Mouse (Mus musculus) forebrain, embryonic 11.5 days (tissue): ENCODE measurements around the gene Vwa5b2. TPM values are rescaled to one million over a fixed set of nuclear protein-coding genes. Genes with fewer than 3 reads are reported as not detected.

Experiments used
- ATAC-seq: fragments of 200-750 bp; cut with Nextera tagmentation; replicated peaks from 2 replicates; pipeline ENCODE4 v1.8.0; 2017; ENCODE audit warnings: moderate TSS enrichment; ENCODE audit not compliant: low FRiP score
- DNase-seq: peaks from one replicate; pipeline ENCODE4 v3.0.0-alpha.2; 2017; ENCODE audit warnings: low spot score
- H3K27ac ChIP-seq: fragments of 300-500 bp; sonication (generic); 2 replicates; pipeline ENCODE4 v1.5.1; 2014; ENCODE audit warnings: low read depth, low read length
- H3K27me3 ChIP-seq: fragments of 300-500 bp; sonication (generic); 2 replicates; pipeline ENCODE4 v1.6.1; 2014; ENCODE audit warnings: mild to moderate bottlenecking, low read length, mixed read lengths; ENCODE audit not compliant: control insufficient read depth, insufficient read depth
- H3K36me3 ChIP-seq: fragments of 300-500 bp; sonication (generic); 2 replicates; pipeline ENCODE4 v1.6.1; 2014; ENCODE audit warnings: mild to moderate bottlenecking, low read length, moderate library complexity, mixed read lengths; ENCODE audit not compliant: control insufficient read depth, insufficient read depth
- H3K4me1 ChIP-seq: fragments of 300-500 bp; sonication (generic); replicated peaks from 2 replicates; pipeline ENCODE4 v1.6.1; 2014; ENCODE audit warnings: low read length, mixed read lengths; ENCODE audit not compliant: control insufficient read depth, insufficient read depth
- H3K4me2 ChIP-seq: fragments of 300-500 bp; sonication (generic); 2 replicates; pipeline ENCODE4 v1.6.1; 2014; ENCODE audit warnings: low read depth, mild to moderate bottlenecking, low read length, moderate library complexity, mixed read lengths; ENCODE audit not compliant: severe bottlenecking
- H3K4me3 ChIP-seq: fragments of 300-500 bp; sonication (generic); 2 replicates; pipeline ENCODE4 v1.5.1; 2014; ENCODE audit warnings: low read depth, low read length
- H3K9ac ChIP-seq: fragments of 300-500 bp; sonication (generic); 2 replicates; pipeline ENCODE4 v1.6.1; 2014; ENCODE audit warnings: low read length
- H3K9me3 ChIP-seq: fragments of 300-500 bp; sonication (generic); 2 replicates; pipeline ENCODE4 v1.6.1; 2016; ENCODE audit warnings: low read length, mixed read lengths; ENCODE audit not compliant: control insufficient read depth
- WGBS: fragments of 180-500 bp; shearing (Covaris S2); extraction: QIAGEN DNeasy Blood & Tissue Kit; methylation state at CpG from one replicate; pipeline ENCODE4 v1.1.7; 2014; 5-methylcytosine and 5-hydroxymethylcytosine counted together
- polyA plus RNA-seq: library from polyadenylated mRNA; unstranded; fragments of >200 nt; fragmentation: Nextera tagmentation; extraction: Ambion mirVana; gene quantifications from 2 replicates; pipeline ENCODE4 v1.2.1, GENCODE M21; 2014

The Vwa5b2 gene
- 0.80 and 1.4 TPM in 2 replicates for polyA plus RNA-seq

DNA sequence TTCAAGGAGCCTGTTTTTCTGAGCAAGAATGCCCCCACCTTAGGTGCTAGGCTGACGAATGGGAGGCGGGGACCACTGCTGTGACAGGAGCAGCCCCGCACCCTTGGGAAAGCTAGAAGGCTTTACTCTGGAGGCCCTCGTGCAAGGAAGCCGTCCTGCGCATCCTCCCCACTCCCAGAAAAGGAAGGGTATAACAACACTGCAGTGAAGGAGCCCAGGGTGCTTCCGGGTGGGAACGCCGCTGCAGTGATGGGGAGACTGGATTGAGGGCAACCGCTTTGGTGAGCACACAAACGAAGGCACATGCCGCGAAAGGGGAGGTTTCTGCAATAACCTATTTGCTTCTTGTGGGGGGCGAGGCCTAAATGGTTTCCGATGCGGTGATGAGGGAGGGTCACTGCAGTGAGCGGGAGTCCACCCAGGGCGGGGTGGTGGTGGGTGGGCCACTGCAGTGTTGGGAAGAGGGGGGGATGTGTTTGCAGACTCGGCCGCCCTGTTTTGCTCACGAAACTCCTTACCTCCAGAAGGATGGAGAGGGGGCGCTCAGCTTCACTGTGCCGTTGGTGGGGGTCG, at the start of gene Vwa5b2:
Gene Vwa5b2, plus strand, starts transcription at position 106 of the 573 bp plus-strand sequence.
- Histone ChIP-seq H3K4me2 (peak within 1 kb of the TSS; percentile 77), H3K9ac (peak within 1 kb of the TSS; percentile 48), H3K27me3 (peaks cover 42% of the 10 kb centered on the region), H3K27ac (no peak within 1 kb of the TSS), H3K4me1 (peaks cover 16% of the 10 kb centered on the region; the same call in 1 of the 2 replicates), H3K36me3 (no peaks in the 10 kb centered on the region), H3K9me3 (no peaks in the 10 kb centered on the region), H3K4me3 (peak within 1 kb of the TSS; percentile 46)
- DNase-seq (no peak), ATAC-seq (peak; percentile 63)
- WGBS, result under 1% methylated on average over 23 of the region's 24 CpGs

DNA sequence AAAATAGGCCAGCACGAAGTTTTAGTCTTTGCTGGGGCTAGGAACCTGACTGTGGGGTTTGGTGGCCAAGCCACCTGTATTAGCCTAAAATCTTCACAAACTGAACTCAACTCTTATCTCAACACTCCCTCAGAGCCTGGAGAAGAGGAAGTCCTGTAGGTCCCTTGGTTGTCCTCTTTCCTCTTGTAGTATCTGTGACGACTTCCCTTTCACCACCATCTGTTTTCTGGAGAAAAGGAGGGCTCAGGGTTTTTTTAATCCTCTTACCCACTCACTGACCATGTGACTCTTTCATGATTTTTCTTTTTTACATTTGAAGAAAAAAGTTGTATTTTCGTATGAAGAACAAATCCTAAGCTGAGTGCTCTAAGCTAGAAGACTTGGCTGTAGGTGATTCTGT, 49.6 kb upstream of the Vwa5b2 start:
- Histone ChIP-seq H3K4me2 (no peak overlapping the region), H3K9ac (no peak overlapping the region), H3K4me3 (no peak overlapping the region), H3K4me1 (peaks cover 19% of the 10 kb centered on the region; the same call in 1 of the 2 replicates), H3K9me3 (no peaks in the 10 kb centered on the region), H3K27me3 (no peaks in the 10 kb centered on the region), H3K36me3 (peaks cover 9% of the 10 kb centered on the region; the same call in 1 of the 2 replicates), H3K27ac (no peak overlapping the region)
- ATAC-seq, result no peak
- 79% methylated on average over 3 of the region's 3 CpGs for WGBS
- DNase-seq, result no peak

DNA sequence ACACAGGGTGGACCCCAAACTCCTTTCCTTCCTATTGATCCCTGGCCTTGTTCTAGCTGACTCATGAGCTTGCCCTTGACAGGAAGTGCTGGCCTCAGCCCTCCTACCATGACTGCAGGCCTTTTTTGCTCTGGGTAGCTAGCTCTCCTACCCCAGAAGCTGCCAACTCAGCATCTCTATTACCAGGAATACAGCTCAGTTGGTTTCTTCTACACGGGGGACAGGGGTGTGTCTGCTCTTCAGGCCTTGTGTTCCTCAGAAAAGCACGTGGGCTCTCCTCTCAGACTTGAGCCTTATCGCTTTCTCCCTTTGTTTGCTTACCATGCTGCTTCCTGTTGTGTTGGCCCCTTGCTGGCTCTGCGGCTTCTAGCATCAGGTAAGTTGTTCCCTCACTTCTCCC, 48.8 kb upstream of the Vwa5b2 start:
- Histone ChIP-seq H3K4me3 (no peak overlapping the region), H3K4me1 (peaks cover 19% of the 10 kb centered on the region; the same call in 1 of the 2 replicates), H3K4me2 (no peak overlapping the region), H3K36me3 (peaks cover 9% of the 10 kb centered on the region; the same call in 1 of the 2 replicates), H3K9ac (no peak overlapping the region), H3K27me3 (no peaks in the 10 kb centered on the region), H3K27ac (no peak overlapping the region), H3K9me3 (no peaks in the 10 kb centered on the region)
- ATAC-seq (no peak), DNase-seq (no peak)
- WGBS, result 94% methylated on average over 4 of the region's 4 CpGs

DNA sequence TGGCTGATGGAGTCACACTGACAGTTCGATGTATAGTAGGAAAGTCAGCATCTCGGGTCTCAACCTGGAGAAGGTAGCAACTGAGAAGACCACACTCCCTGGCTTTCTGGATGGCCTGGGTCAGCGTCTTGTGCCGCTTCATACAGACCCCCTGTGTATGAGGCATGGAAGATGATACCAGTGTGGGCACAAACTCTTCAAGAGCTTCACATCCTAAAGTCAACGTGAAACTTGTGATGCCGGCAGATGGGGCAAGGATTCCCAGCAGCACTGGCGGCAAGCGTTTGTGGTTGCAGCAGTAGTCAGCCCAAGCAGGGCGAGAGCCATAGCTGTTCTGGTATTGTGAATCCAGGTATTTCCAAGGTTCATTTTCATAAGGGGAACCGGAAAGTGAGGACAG, 43.6 kb upstream of the Vwa5b2 start:
- WGBS, result 93% methylated on average over 10 of the region's 10 CpGs
- Histone ChIP-seq H3K27me3 (no peaks in the 10 kb centered on the region), H3K4me3 (no peak overlapping the region), H3K36me3 (peaks cover 9% of the 10 kb centered on the region; the same call in 1 of the 2 replicates), H3K27ac (no peak overlapping the region), H3K9me3 (no peaks in the 10 kb centered on the region), H3K9ac (no peak overlapping the region), H3K4me2 (no peak overlapping the region), H3K4me1 (peaks cover 7% of the 10 kb centered on the region; the same call in 1 of the 2 replicates)
- DNase-seq (no peak), ATAC-seq (no peak)

DNA sequence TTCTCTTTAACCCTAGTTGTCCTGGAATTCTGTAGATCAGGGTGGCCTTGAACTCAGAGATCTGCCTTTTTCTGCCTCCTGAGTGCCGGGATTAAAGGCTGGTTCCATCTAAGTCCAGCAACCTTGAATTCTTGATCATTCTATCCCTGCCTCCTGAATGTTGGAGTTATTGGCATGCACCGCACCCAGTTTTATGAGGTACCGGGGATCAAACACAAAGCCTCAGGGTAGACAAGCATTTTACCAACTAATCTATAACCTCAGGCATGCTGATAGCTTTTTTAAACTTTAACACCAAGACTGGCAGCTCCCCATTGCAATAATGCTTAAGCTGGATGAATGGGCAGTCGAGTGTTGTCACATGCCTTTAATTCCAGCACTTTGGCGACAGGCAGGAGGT, 41.8 kb upstream of the Vwa5b2 start:
- DNase-seq (no peak), ATAC-seq (no peak)
- no peak overlapping the region for H3K27ac ChIP-seq
- peaks cover 7% of the 10 kb centered on the region; the same call in 1 of the 2 replicates for H3K4me1 ChIP-seq
- H3K4me2 ChIP-seq, result peak overlapping the region; percentile 67
- H3K4me3 ChIP-seq, result peak overlapping the region; percentile 63
- 64% methylated on average over 5 of the region's 5 CpGs for WGBS
- H3K9ac ChIP-seq, result peak overlapping the region; percentile 59
- no peaks in the 10 kb centered on the region for H3K27me3 ChIP-seq
- no peaks in the 10 kb centered on the region for H3K9me3 ChIP-seq
- peaks cover 6% of the 10 kb centered on the region for H3K36me3 ChIP-seq

DNA sequence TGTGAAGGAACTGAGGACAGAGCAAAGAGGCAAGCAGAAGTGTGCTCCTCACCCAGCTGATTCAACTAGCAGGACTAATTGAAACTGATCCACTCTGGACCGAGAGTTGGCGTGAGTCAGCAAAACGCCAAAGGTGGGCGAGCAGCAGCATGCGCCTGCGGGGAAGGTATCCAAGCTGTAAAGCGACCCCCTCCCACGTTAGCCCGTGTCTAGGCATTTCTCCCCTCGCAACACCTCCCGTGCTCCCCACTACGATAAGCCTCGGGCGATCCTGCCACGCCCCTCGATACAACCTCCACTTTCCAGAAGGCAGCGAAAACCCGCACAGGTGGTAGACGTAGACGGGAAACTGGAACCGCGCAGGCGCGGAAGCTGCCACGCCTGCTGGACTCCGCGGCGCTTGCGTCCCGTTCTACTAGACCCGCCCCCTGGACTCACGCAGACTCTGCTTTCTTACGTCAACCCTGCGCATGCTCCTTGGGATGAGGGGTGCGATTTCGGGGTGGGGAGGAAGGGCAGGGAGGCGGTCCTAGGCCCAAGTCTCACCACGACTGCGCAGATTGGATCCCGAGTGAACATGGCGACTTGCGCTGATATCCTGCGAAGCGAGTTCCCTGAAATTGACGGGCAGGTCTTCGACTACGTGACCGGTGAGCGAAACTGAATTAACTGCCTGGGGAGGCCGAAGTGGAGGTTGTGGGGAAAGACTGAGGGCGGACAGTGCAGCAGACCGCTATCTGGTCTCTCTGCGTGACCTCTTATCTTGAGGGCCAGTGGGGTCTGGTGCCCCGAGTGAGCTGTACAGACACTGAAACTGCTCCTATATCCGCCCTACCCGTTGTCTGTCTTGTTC, 40.9 kb upstream of the Vwa5b2 start, which contains the start of gene Abcf3:
Gene Abcf3, plus strand, starts transcription at position 482 of the 853 bp plus-strand sequence.
- DNase-seq (peak; percentile 98), ATAC-seq (peak; percentile 99)
- H3K36me3 ChIP-seq, result peaks cover 6% of the 10 kb centered on the region
- H3K9ac ChIP-seq, result peak within 1 kb of the TSS; percentile 70
- no peak within 1 kb of the TSS for H3K27ac ChIP-seq
- peak within 1 kb of the TSS; percentile 76 for H3K4me2 ChIP-seq
- peaks cover 7% of the 10 kb centered on the region; the same call in 1 of the 2 replicates for H3K4me1 ChIP-seq
- H3K27me3 ChIP-seq, result no peaks in the 10 kb centered on the region
- under 1% methylated on average over 56 of the region's 56 CpGs for WGBS
- peak within 1 kb of the TSS; percentile 63 for H3K4me3 ChIP-seq
- H3K9me3 ChIP-seq, result no peaks in the 10 kb centered on the region

DNA sequence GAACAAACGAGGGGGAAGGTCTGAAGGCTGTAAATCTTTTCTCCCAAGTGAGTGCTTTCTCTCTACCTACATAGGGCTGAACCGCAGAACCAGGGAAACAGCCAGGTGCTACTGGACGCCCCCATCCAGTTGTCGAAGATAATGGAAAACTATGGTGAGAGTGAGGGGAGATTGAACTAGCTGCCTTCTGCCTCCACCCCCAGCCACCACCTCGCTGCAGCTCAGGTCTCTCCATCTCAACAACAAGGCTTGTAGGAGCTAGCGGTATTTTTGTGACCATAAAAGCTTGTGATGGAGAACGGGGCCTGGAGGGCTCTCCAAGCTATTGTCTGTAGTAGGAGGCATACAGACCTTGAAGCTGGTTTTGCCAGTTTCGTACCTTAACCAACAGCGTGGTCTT, 40.1 kb upstream of the Vwa5b2 start:
- peaks cover 6% of the 10 kb centered on the region for H3K36me3 ChIP-seq
- WGBS, result 53% methylated on average over 9 of the region's 9 CpGs
- peak overlapping the region; percentile 70 for H3K9ac ChIP-seq
- ATAC-seq, result no peak
- H3K4me3 ChIP-seq, result peak overlapping the region; percentile 63
- peak overlapping the region; percentile 76 for H3K4me2 ChIP-seq
- no peaks in the 10 kb centered on the region for H3K27me3 ChIP-seq
- H3K4me1 ChIP-seq, result peaks cover 7% of the 10 kb centered on the region; the same call in 1 of the 2 replicates
- H3K9me3 ChIP-seq, result no peaks in the 10 kb centered on the region
- DNase-seq, result no peak
- H3K27ac ChIP-seq, result no peak overlapping the region

DNA sequence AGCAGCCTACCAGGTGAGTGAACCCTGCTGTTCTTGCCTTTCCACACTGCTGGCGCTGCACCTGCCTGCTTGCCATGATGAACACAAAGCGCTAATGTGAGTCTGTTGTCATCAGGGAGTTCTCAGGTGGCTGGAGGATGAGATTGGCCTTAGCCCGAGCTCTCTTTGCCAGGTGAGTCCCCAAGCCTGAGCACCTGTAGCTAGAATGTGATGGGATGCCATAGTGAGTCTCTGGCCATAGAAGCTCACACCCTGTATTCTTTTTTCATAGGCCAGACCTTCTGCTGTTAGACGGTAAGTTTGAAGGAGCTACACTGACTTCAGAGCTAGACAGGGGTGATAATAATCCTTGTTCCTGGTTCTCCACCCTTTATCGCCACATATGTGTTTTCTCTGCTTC, 37.6 kb upstream of the Vwa5b2 start:
- H3K36me3 ChIP-seq, result peaks cover 2% of the 10 kb centered on the region
- WGBS, result 94% methylated on average over 5 of the region's 5 CpGs
- H3K27me3 ChIP-seq, result no peaks in the 10 kb centered on the region
- ATAC-seq, result no peak
- H3K4me3 ChIP-seq, result no peak overlapping the region
- no peak overlapping the region for H3K9ac ChIP-seq
- DNase-seq, result no peak
- H3K4me1 ChIP-seq, result peaks cover 7% of the 10 kb centered on the region; the same call in 1 of the 2 replicates
- no peaks in the 10 kb centered on the region for H3K9me3 ChIP-seq
- H3K27ac ChIP-seq, result no peak overlapping the region
- no peak overlapping the region for H3K4me2 ChIP-seq
